Mouse (Mus musculus) 416B (cell line): ENCODE measurements at regions not wholly inside any gene's neighbourhood (a gene's known extent, or its start where the extent isn't known, plus 50 kb on each side); places are given as distances from the start of the nearest gene placed in this dataset.

Source experiments
- DNase-seq: peaks from one replicate; pipeline ENCODE4 v3.0.0; 2011; ENCODE audit warnings: low read depth

- DNase-seq = no peak
These were observed 73.7 kb upstream of the Igsf21 start for GRCm38 (mm10) chr4:140320120-140320921.

DNA sequence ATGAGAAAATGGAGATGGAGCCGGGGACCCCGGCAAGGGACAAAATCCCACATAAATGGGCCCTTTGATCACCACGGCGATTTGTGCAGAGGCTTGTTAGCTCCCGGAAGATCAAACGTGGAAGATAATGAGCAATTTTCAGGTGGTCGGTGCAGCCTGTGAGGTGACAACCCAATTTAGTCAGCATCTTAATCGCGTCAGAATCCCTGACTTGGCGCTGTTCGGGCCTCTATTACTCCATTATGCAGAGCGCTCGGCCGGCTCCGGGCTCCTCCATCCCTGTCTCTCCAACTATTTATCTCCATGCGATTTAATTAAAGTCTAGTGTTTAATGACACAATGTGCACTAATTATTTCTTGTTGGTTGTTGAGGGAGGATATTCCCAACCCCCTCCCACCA lies 66.1 kb upstream of the Igsf21 start:
- DNase-seq = no peak

DNA sequence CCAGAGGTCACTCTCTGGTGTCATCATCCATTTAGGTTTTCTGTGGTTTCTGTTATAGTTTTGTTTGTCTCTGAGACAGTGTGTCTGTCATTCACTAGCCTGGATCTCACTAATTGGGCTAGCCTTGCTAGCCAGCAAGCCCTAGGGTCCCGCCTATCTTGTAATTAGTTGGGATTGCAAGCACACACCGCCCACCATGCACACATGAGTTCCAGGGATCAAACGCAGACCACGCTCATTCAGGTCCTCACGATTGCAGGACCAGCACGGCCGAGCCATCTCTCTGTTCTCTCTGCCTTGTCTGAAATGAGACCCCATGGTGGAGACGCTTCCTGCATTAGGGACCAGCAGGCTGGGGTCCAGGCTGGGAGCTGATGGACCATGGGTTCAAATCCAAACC lies 60.9 kb upstream of the Igsf21 start:
- no peak for DNase-seq

DNA sequence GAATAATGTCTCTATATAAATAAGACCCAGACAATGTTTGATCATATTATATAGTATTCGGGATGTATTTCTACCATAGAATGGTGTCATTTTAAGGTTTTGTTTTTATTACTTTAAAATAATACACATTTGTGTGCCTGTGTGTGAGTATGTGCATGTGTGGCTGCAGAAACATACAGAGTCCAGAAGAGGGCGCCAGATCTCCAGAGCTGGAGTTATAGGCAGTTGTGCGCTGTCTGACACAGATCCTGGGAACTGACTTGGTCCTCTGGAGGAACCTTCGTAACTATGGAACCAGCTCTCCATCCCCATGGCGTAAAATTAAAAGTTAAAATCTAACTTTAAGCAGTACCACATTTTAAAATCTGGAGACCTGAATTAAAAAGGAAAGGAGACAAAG lies 58.4 kb upstream of the Igsf21 start:
- no peak for DNase-seq

- no peak for DNase-seq
These were observed 55.1 kb upstream of the Igsf21 start for GRCm38 (mm10) chr4:140301661-140302060.

DNA sequence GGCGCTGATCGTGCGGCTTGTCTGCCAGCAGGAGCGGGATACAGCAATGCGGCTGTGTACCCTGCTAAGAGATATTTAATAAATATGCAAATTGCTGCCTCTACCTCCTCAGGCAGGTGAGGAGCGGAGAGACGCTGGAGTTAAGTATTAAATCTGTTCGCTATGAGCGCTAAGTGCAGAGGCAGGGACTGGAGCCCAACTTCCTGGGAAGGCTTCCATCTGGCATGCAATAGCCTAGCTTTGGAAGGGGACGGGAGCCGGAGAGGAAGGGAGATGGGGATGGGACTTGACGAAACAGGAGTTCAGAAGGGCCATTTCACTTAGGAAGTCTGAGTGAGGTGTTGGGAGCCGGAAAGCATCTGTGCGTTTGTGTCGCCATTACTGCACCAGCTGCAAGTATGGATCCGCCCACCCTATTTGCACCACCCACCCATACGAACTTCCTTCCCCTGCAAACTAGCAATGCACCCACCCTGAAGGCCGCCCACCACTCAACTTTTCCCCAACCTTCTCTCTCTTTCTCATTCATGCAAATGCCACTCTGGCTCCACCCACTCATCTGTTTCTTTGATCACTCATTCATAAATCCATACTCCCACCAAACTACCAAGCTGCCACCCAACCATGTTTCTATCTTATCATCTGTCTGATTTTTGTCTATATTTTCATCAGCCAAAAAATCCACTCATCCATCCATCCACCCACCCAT lies 51.5 kb upstream of the Igsf21 start:
- no peak for DNase-seq
